Mouse (Mus musculus) heart, embryonic 11.5 days (tissue): ENCODE results near the gene Kif16b. TPM values are rescaled to one million over a fixed set of nuclear protein-coding genes. Genes with fewer than 3 reads are reported as not detected.

Experiments
- ATAC-seq: fragments of 200-750 bp; cut with Nextera tagmentation; replicated peaks from 2 replicates; pipeline ENCODE4 v1.8.0; 2017; ENCODE audit warnings: moderate library complexity; ENCODE audit not compliant: insufficient number of reproducible peaks, low FRiP score, low TSS enrichment
- H3K27ac ChIP-seq: fragments of 300-500 bp; sonication (generic); 2 replicates; pipeline ENCODE4 v1.5.1; 2014; ENCODE audit warnings: mild to moderate bottlenecking, low read depth, low read length
- H3K27me3 ChIP-seq: fragments of 300-500 bp; sonication (generic); 2 replicates; pipeline ENCODE4 v1.6.1; 2014; ENCODE audit warnings: mild to moderate bottlenecking, low read length, mixed read lengths; ENCODE audit not compliant: control insufficient read depth, insufficient read depth
- H3K36me3 ChIP-seq: fragments of 300-500 bp; sonication (generic); 2 replicates; pipeline ENCODE4 v1.6.1; 2014; ENCODE audit warnings: mild to moderate bottlenecking, low read length, moderate library complexity, mixed read lengths; ENCODE audit not compliant: control insufficient read depth, insufficient read depth
- H3K4me1 ChIP-seq: fragments of 300-500 bp; sonication (generic); 2 replicates; pipeline ENCODE4 v1.6.1; 2014; ENCODE audit warnings: low read length; ENCODE audit not compliant: control insufficient read depth, insufficient read depth
- H3K4me2 ChIP-seq: fragments of 300-500 bp; sonication (generic); 2 replicates; pipeline ENCODE4 v1.6.1; 2014; ENCODE audit warnings: mild to moderate bottlenecking, moderate library complexity
- H3K4me3 ChIP-seq: fragments of 300-500 bp; sonication (generic); 2 replicates; pipeline ENCODE4 v1.5.1; 2014; ENCODE audit warnings: low read depth, low read length
- H3K9ac ChIP-seq: fragments of 300-500 bp; sonication (generic); 2 replicates; pipeline ENCODE4 v1.6.1; 2014; ENCODE audit warnings: mild to moderate bottlenecking, low read depth, low read length, moderate library complexity
- H3K9me3 ChIP-seq: fragments of 300-500 bp; sonication (generic); replicated peaks from 2 replicates; pipeline ENCODE4 v1.6.1; 2016; ENCODE audit warnings: low read length; ENCODE audit not compliant: control insufficient read depth
- WGBS: fragments of 180-500 bp; shearing (Covaris S2); extraction: QIAGEN DNeasy Blood & Tissue Kit; methylation state at CpG from one replicate; pipeline ENCODE4 v1.1.7; 2014; ENCODE audit not compliant: insufficient replicate concordance; 5-methylcytosine and 5-hydroxymethylcytosine counted together
- polyA plus RNA-seq: library from polyadenylated mRNA; unstranded; fragments of >200 nt; fragmentation: Nextera tagmentation; extraction: Ambion mirVana; gene quantifications from 2 replicates; pipeline ENCODE4 v1.2.1, GENCODE M21; 2014

The Kif16b gene
- polyA plus RNA-seq, 1 experiment from 2014 or later, result 7.6 TPM

- Histone ChIP-seq H3K4me1 (no peaks in the 10 kb centered on the region), H3K9ac (no peak overlapping the region), H3K4me3 (no peak overlapping the region), H3K27me3 (no peaks in the 10 kb centered on the region), H3K4me2 (no peak overlapping the region), H3K36me3 (no peaks in the 10 kb centered on the region), H3K9me3 (no peaks in the 10 kb centered on the region), H3K27ac (no peak overlapping the region)
- WGBS, result 58% methylated on average over 1 of the region's 1 CpGs
- ATAC-seq, result no peak
These were observed 126.6 kb downstream of the Kif16b start for GRCm38 (mm10) chr2:142774752-142775151.

GRCm38 (mm10) chr2:142769647-142770121, 131.6 kb downstream of the Kif16b start:
- Histone ChIP-seq H3K9me3 (no peaks in the 10 kb centered on the region), H3K4me1 (no peaks in the 10 kb centered on the region), H3K4me3 (no peak overlapping the region), H3K36me3 (no peaks in the 10 kb centered on the region), H3K4me2 (no peak overlapping the region), H3K9ac (no peak overlapping the region), H3K27ac (no peak overlapping the region), H3K27me3 (no peaks in the 10 kb centered on the region)
- 79% methylated on average over 11 of the region's 11 CpGs for WGBS
- ATAC-seq, result no peak

GRCm38 (mm10) chr2:142764276-142764675, 137.1 kb downstream of the Kif16b start:
- Histone ChIP-seq H3K4me3 (no peak overlapping the region), H3K9me3 (no peaks in the 10 kb centered on the region), H3K27me3 (no peaks in the 10 kb centered on the region), H3K4me1 (no peaks in the 10 kb centered on the region), H3K27ac (no peak overlapping the region), H3K36me3 (no peaks in the 10 kb centered on the region), H3K4me2 (no peak overlapping the region), H3K9ac (no peak overlapping the region)
- no peak for ATAC-seq
- 75% methylated on average over 2 of the region's 2 CpGs for WGBS

- Histone ChIP-seq H3K4me3 (no peak overlapping the region), H3K36me3 (no peaks in the 10 kb centered on the region), H3K9ac (no peak overlapping the region), H3K9me3 (no peaks in the 10 kb centered on the region), H3K4me1 (no peaks in the 10 kb centered on the region), H3K27ac (no peak overlapping the region), H3K4me2 (no peak overlapping the region), H3K27me3 (no peaks in the 10 kb centered on the region)
- ATAC-seq, result no peak
- WGBS, result 81% methylated on average over 4 of the region's 4 CpGs
These were observed 140.5 kb downstream of the Kif16b start for GRCm38 (mm10) chr2:142760843-142761242.

GRCm38 (mm10) chr2:142759192-142759591, 142.1 kb downstream of the Kif16b start:
- Histone ChIP-seq H3K9ac (no peak overlapping the region), H3K9me3 (no peaks in the 10 kb centered on the region), H3K36me3 (no peaks in the 10 kb centered on the region), H3K27me3 (no peaks in the 10 kb centered on the region), H3K4me3 (no peak overlapping the region), H3K4me2 (no peak overlapping the region), H3K27ac (no peak overlapping the region), H3K4me1 (no peaks in the 10 kb centered on the region)
- ATAC-seq, result no peak
- 91% methylated on average over 4 of the region's 4 CpGs for WGBS

GRCm38 (mm10) chr2:142758091-142758765, 143.1 kb downstream of the Kif16b start:
- Histone ChIP-seq H3K4me1 (no peaks in the 10 kb centered on the region), H3K9ac (no peak overlapping the region), H3K9me3 (no peaks in the 10 kb centered on the region), H3K27me3 (no peaks in the 10 kb centered on the region), H3K27ac (no peak overlapping the region), H3K36me3 (no peaks in the 10 kb centered on the region), H3K4me3 (no peak overlapping the region), H3K4me2 (no peak overlapping the region)
- no peak for ATAC-seq
- 78% methylated on average over 3 of the region's 3 CpGs for WGBS

- Histone ChIP-seq H3K27ac (no peak overlapping the region), H3K9me3 (no peaks in the 10 kb centered on the region), H3K9ac (no peak overlapping the region), H3K27me3 (no peaks in the 10 kb centered on the region), H3K4me3 (no peak overlapping the region), H3K4me1 (no peaks in the 10 kb centered on the region), H3K4me2 (no peak overlapping the region), H3K36me3 (no peaks in the 10 kb centered on the region)
- WGBS, result 76% methylated on average over 2 of the region's 2 CpGs
- no peak for ATAC-seq
These were observed 162.0 kb downstream of the Kif16b start for GRCm38 (mm10) chr2:142739338-142739737.

- Histone ChIP-seq H3K27ac (no peak overlapping the region), H3K9ac (no peak overlapping the region), H3K4me3 (no peak overlapping the region), H3K4me2 (no peak overlapping the region), H3K4me1 (no peaks in the 10 kb centered on the region), H3K9me3 (no peaks in the 10 kb centered on the region), H3K36me3 (no peaks in the 10 kb centered on the region), H3K27me3 (no peaks in the 10 kb centered on the region)
- no peak for ATAC-seq
- WGBS, result 81% methylated on average over 2 of the region's 2 CpGs
These were observed 162.8 kb downstream of the Kif16b start for GRCm38 (mm10) chr2:142738488-142738887.

- no peaks in the 10 kb centered on the region for H3K27me3 ChIP-seq
- no peak overlapping the region for H3K27ac ChIP-seq
- no peaks in the 10 kb centered on the region for H3K9me3 ChIP-seq
- no peaks in the 10 kb centered on the region for H3K4me1 ChIP-seq
- H3K36me3 ChIP-seq, result no peaks in the 10 kb centered on the region
- no peak overlapping the region for H3K4me3 ChIP-seq
- no peak overlapping the region for H3K9ac ChIP-seq
- H3K4me2 ChIP-seq, result no peak overlapping the region
- 85% methylated on average over 3 of the region's 3 CpGs for WGBS
- no peak for ATAC-seq
These were observed 165.6 kb downstream of the Kif16b start for GRCm38 (mm10) chr2:142735691-142736090.
